Mouse (Mus musculus) stomach, embryonic 14.5 days (tissue): Measurements from ENCODE around the gene Ldhb. TPM values are rescaled to one million over a fixed set of nuclear protein-coding genes. Genes with fewer than 3 reads are reported as not detected.

ENCODE experiments used
- ATAC-seq: fragments of 200-750 bp; cut with Nextera tagmentation; 2 replicates; pipeline ENCODE4 v1.8.0; 2017; ENCODE audit warnings: low read depth, moderate TSS enrichment; ENCODE audit not compliant: insufficient number of reproducible peaks, insufficient read depth, low FRiP score
- H3K27ac ChIP-seq: fragments of 300-500 bp; sonication (generic); 2 replicates; pipeline ENCODE4 v1.5.1; 2014; ENCODE audit warnings: mild to moderate bottlenecking, low read length, moderate library complexity, mixed read lengths
- H3K27me3 ChIP-seq: fragments of 300-500 bp; sonication (generic); 2 replicates; pipeline ENCODE4 v1.6.1; 2014; ENCODE audit warnings: low read length, control low read depth, mixed read lengths; ENCODE audit not compliant: control insufficient read depth, insufficient read depth
- H3K36me3 ChIP-seq: fragments of 300-500 bp; sonication (generic); 2 replicates; pipeline ENCODE4 v1.6.1; 2014; ENCODE audit warnings: mild to moderate bottlenecking, control low read depth, low read length, moderate library complexity, mixed read lengths; ENCODE audit not compliant: control insufficient read depth, insufficient read depth
- H3K4me1 ChIP-seq: fragments of 300-500 bp; sonication (generic); 2 replicates; pipeline ENCODE4 v1.6.1; 2014; ENCODE audit warnings: low read length, control low read depth, mixed read lengths; ENCODE audit not compliant: control insufficient read depth, insufficient read depth
- H3K4me2 ChIP-seq: fragments of 300-500 bp; sonication (generic); replicated peaks from 2 replicates; pipeline ENCODE4 v1.6.1; 2014; ENCODE audit warnings: low read depth, low read length, control low read depth
- H3K4me3 ChIP-seq: fragments of 300-500 bp; sonication (generic); 2 replicates; pipeline ENCODE4 v1.5.1; 2014; ENCODE audit warnings: low read depth, low read length, control low read depth
- H3K9ac ChIP-seq: fragments of 300-500 bp; sonication (generic); replicated peaks from 2 replicates; pipeline ENCODE4 v1.6.1; 2014; ENCODE audit warnings: low read depth, mild to moderate bottlenecking, control low read depth, low read length, moderate library complexity, mixed read lengths
- H3K9me3 ChIP-seq: fragments of 300-500 bp; sonication (generic); 2 replicates; pipeline ENCODE4 v1.6.1; 2016; ENCODE audit warnings: low read depth, low read length, control low read depth; ENCODE audit not compliant: control insufficient read depth
- WGBS: fragments of 180-500 bp; shearing (Covaris S2); extraction: QIAGEN DNeasy Blood & Tissue Kit; methylation state at CpG from one replicate; pipeline ENCODE4 v1.1.7; 2014; 5-methylcytosine and 5-hydroxymethylcytosine counted together
- polyA plus RNA-seq: library from polyadenylated mRNA; unstranded; fragments of >200 nt; fragmentation: Nextera tagmentation; extraction: Ambion mirVana; gene quantifications from 2 replicates; pipeline ENCODE4 v1.2.1, GENCODE M21; 2014

The Ldhb gene
- polyA plus RNA-seq, 1 experiment from 2014 or later, result 237 TPM

DNA sequence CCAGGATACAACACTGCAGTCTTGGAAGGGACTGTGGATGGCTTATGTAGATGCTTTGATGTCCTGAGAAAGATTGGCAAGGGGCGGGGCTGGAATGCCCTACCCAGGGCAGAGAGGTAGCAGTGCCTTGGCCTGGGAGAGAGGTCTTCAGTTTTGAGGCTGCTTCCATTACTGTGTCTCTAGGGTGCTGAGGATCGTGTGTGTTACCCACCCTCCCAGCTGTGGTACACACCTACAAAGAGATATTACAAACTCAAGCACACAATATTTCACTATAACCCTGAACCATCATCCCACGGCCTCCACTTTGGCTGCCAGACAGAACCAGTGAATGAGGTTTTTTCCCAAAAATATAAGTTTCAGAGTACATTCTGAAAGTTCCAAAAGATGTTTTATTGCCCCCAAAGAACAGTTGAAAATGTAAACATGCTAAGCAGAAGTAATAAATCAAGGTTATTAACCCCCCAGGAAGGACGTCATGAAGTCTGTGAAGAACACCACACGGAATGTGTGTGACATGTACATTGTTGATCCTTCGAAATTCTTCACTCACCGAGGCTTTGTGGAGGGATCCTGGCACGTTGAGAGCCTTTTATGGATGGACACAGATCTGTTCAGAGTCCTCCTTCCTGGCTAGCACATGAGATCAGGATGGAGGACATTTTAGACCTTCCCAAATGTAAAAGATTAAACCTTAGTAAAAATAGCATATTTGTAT, 34.5 kb upstream of the Ldhb start:
- Histone ChIP-seq H3K9me3 (no peaks in the 10 kb centered on the region), H3K36me3 (no peaks in the 10 kb centered on the region), H3K27me3 (no peaks in the 10 kb centered on the region), H3K4me3 (no peak overlapping the region), H3K27ac (peak overlapping the region; percentile 89), H3K4me1 (peaks cover 7% of the 10 kb centered on the region), H3K9ac (no peak overlapping the region), H3K4me2 (no peak overlapping the region)
- 44% methylated on average over 8 of the region's 8 CpGs for WGBS
- peak; percentile 75 for ATAC-seq

DNA sequence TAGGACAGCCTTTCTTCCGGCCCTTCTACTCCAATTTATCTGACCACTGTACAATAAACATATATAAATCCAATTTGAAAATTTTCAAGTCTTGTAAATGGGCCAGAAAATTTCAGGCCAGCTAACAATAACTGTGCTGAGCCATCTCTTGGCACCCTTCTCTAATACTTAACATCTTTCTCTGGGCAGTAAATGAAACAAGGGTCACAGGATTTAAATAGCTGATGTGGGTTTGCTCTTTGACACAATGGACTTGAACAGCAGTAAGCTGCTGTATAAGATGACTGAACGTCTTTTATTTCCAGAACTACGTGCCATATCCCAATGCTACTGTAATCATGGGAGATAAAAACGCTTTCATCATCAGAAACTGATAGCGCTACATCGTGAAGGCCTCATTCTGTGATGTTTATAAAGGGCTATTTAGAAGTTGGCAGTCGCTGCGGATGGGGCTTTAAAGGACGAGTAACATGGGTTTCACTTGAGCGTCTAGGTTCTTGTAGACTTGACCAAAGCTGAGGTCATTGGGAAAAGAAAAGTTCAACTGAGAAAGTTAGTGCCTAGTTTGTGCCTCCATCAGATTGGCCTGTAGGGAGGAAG, 32.9 kb upstream of the Ldhb start:
- Histone ChIP-seq H3K4me1 (peaks cover 7% of the 10 kb centered on the region), H3K9me3 (no peaks in the 10 kb centered on the region), H3K27ac (peak overlapping the region; percentile 89), H3K27me3 (no peaks in the 10 kb centered on the region), H3K9ac (no peak overlapping the region), H3K36me3 (no peaks in the 10 kb centered on the region), H3K4me2 (no peak overlapping the region), H3K4me3 (no peak overlapping the region)
- no peak for ATAC-seq
- WGBS, result 75% methylated on average over 10 of the region's 10 CpGs

DNA sequence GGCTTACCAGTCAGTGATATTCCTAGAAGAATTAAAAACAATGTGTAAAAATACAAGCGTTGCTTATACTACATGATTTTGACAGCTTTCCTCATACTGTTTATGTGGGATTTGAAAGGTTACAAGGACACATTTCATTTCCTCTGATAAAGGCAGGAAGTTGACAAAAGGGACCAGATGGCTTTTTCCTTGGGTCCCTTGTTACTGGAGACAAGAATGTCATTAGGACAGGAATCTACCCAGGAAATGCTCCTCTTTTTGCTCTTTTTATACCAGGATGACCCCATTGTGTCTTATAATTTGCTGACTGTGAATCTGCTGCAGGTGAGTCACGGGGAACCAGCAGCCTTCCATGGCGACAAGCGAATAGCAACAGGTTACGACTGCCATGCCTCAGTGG, 32.4 kb upstream of the Ldhb start:
- H3K4me1 ChIP-seq, result peaks cover 7% of the 10 kb centered on the region
- no peaks in the 10 kb centered on the region for H3K27me3 ChIP-seq
- no peaks in the 10 kb centered on the region for H3K9me3 ChIP-seq
- no peak for ATAC-seq
- no peaks in the 10 kb centered on the region for H3K36me3 ChIP-seq
- H3K4me2 ChIP-seq, result no peak overlapping the region
- 73% methylated on average over 5 of the region's 5 CpGs for WGBS
- H3K4me3 ChIP-seq, result no peak overlapping the region
- no peak overlapping the region for H3K9ac ChIP-seq
- no peak overlapping the region for H3K27ac ChIP-seq

DNA sequence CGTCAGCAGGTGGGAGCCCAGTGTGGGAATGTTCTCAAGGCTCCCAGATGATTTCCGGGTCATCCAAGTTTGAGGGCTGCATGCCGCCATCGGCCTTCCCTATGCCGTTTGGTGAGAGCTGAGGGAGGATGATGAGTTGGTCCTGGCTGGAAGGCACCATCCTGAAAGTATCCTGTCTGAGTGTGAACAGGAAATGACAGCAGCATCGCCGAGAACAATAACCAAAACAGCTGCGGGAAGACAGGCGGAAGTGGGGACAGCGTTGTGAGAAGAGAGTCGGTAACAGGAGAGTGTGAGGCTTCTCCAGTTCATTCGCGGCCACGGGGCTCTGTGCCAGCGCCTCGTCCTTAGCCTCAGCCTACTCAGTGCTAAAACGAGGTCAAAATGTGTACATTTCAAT, 30.7 kb upstream of the Ldhb start:
- no peak for ATAC-seq
- Histone ChIP-seq H3K27me3 (no peaks in the 10 kb centered on the region), H3K4me2 (no peak overlapping the region), H3K9me3 (no peaks in the 10 kb centered on the region), H3K36me3 (no peaks in the 10 kb centered on the region), H3K9ac (no peak overlapping the region), H3K4me1 (peaks cover 7% of the 10 kb centered on the region), H3K27ac (peak overlapping the region; percentile 44; the same call in 1 of the 2 replicates), H3K4me3 (no peak overlapping the region)
- WGBS, result 68% methylated on average over 17 of the region's 17 CpGs

DNA sequence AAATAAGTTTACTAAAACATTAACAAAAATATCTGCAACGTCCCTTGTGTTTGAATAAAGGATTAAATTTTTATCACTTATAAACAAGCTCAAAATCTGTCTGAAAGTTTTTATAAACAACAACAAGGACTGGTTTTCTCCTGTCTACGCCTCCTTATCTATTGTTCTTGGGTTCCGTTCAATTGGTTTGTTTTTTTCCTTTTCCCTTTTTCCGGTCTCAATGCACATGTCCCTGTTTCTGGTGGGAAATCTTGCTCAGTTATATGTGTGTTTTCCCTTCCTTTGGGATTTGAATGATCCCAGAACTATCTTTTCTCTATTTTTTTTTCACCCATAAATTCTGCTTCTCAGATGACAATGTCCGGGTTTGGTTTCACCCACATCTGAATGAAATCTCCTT, 25.7 kb upstream of the Ldhb start:
- no peak overlapping the region for H3K4me3 ChIP-seq
- H3K9me3 ChIP-seq, result no peaks in the 10 kb centered on the region
- peaks cover under 1% of the 10 kb centered on the region; the same call in 1 of the 2 replicates for H3K4me1 ChIP-seq
- no peak overlapping the region for H3K4me2 ChIP-seq
- H3K27me3 ChIP-seq, result no peaks in the 10 kb centered on the region
- no peak for ATAC-seq
- no peak overlapping the region for H3K9ac ChIP-seq
- no peak overlapping the region for H3K27ac ChIP-seq
- 75% methylated on average over 5 of the region's 5 CpGs for whole genome bisulfite sequencing
- no peaks in the 10 kb centered on the region for H3K36me3 ChIP-seq

DNA sequence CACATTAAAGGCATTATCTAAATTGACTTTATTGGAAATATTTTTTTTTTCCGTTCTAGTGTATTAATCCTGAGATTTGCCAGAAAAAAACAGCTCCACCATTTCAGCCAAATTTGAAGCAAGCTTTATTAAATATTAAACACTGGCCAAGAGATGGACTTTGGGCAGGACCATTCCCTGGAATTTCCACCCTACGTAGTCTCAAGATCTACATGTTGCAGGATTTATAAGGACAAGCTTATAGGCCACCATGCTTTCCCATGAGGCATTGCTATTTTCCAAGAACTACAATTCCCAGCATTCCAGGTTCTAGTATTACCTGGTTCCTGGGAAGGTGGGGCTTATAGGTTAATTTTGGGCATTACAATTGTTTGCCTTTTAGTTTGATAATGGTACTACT, 24.9 kb upstream of the Ldhb start:
- H3K27ac ChIP-seq, result no peak overlapping the region
- no peak overlapping the region for H3K4me3 ChIP-seq
- no peaks in the 10 kb centered on the region for H3K36me3 ChIP-seq
- no peaks in the 10 kb centered on the region for H3K27me3 ChIP-seq
- no peak overlapping the region for H3K9ac ChIP-seq
- H3K4me2 ChIP-seq, result no peak overlapping the region
- 76% methylated on average over 2 of the region's 2 CpGs for WGBS
- ATAC-seq, result no peak
- H3K9me3 ChIP-seq, result no peaks in the 10 kb centered on the region
- H3K4me1 ChIP-seq, result peaks cover 8% of the 10 kb centered on the region; the same call in 1 of the 2 replicates

DNA sequence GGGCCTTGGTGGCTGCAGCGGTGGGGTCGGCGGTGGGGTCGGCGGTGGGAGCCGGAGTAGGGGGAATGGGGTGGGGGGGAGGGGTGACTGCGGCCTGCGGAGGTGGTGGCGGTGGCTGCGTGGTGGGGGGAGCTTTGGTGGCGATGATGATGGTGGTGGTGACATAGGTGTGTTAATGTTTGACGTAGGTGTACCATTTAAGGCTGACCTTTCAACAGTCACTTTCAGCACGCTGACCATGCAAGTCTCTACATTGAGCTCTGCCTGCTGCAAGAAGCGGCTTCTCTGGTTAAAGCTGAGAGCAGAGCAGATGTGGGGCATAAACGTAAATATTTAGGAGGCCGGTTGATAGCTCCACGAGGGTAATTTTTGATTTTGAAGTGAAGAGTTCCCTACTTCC, 24.4 kb upstream of the Ldhb start:
- Histone ChIP-seq H3K4me1 (peaks cover 10% of the 10 kb centered on the region; the same call in 1 of the 2 replicates), H3K4me3 (no peak overlapping the region), H3K9me3 (no peaks in the 10 kb centered on the region), H3K4me2 (no peak overlapping the region), H3K36me3 (no peaks in the 10 kb centered on the region), H3K27ac (no peak overlapping the region), H3K9ac (no peak overlapping the region), H3K27me3 (no peaks in the 10 kb centered on the region)
- WGBS, result 82% methylated on average over 17 of the region's 17 CpGs
- no peak for ATAC-seq

DNA sequence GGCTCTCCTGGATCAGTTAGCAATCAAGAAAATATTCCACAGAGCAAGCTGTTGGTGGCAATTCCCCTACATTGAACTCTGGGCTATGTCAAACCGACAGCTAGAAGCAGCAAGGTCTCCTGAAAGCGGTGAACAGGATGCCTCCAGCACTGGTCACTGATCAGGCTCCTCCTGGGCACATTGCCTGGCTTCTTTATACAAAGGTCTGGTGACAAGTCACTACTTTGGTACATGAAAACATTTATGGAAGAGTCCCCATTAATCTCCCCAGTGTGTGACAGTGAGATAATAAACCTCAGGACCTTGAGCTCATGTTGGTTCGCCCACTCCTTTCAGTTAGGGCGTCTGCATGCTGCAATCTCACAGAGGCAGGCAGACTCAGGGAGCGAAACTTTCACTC, 22.6 kb upstream of the Ldhb start:
- Histone ChIP-seq H3K9ac (no peak overlapping the region), H3K27me3 (no peaks in the 10 kb centered on the region), H3K27ac (peak overlapping the region; percentile 2; the same call in 1 of the 2 replicates), H3K9me3 (no peaks in the 10 kb centered on the region), H3K4me1 (peaks cover 10% of the 10 kb centered on the region; the same call in 1 of the 2 replicates), H3K4me2 (no peak overlapping the region), H3K4me3 (no peak overlapping the region), H3K36me3 (no peaks in the 10 kb centered on the region)
- no peak; the same call in 1 of the 2 replicates for ATAC-seq
- 46% methylated on average over 5 of the region's 5 CpGs for WGBS
